Mouse (Mus musculus) kidney, adult 2 months (tissue): ENCODE results near the gene Ttc7. TPM values are rescaled to one million over a fixed set of nuclear protein-coding genes. Genes with fewer than 3 reads are reported as not detected.
A peak's percentile ranks its signal among the peaks of the same experiment; 100 is the strongest.
"Not testable (repeated sequence)": the region's sequence is repeated elsewhere in the genome, so short reads cannot be mapped to it uniquely, and the experiment has no call there.

Experiments
- DNase-seq: peaks from one replicate; pipeline ENCODE4 v3.0.0; 2021
- H3K27ac ChIP-seq: fragments of 200-500 bp; 2 replicates; pipeline ENCODE4 v1.5.1; 2012; ENCODE audit warnings: low read depth, low read length, control low read depth, inconsistent platforms; ENCODE audit not compliant: insufficient read depth
- H3K27me3 ChIP-seq: fragments of 200-500 bp; replicated peaks from 2 replicates; pipeline ENCODE4 v1.6.1; 2012; ENCODE audit warnings: mild to moderate bottlenecking, moderate library complexity, low read length, inconsistent platforms; ENCODE audit not compliant: control insufficient read depth, insufficient read depth
- H3K36me3 ChIP-seq: fragments of 200-500 bp; 2 replicates; pipeline ENCODE4 v1.6.1; 2012; ENCODE audit warnings: mild to moderate bottlenecking, moderate library complexity, low read length, inconsistent platforms; ENCODE audit not compliant: control insufficient read depth, insufficient read depth
- H3K4me1 ChIP-seq: fragments of 200-500 bp; 2 replicates; pipeline ENCODE4 v1.6.1; 2011; ENCODE audit warnings: low read length; ENCODE audit not compliant: control insufficient read depth, insufficient read depth
- H3K4me3 ChIP-seq: fragments of 200-500 bp; 2 replicates; pipeline ENCODE4 v1.5.1; 2011; ENCODE audit warnings: mild to moderate bottlenecking, low read depth, low read length, control low read depth; ENCODE audit not compliant: insufficient read depth
- CTCF ChIP-seq: fragments of 200-500 bp; conservative IDR thresholded peaks from 2 replicates; pipeline ENCODE4 v1.5.1; 2011; ENCODE audit warnings: low read depth, mild to moderate bottlenecking, control low read depth, low read length, moderate library complexity, mixed read lengths; ENCODE audit not compliant: insufficient read depth, insufficient read length
- POLR2A ChIP-seq: fragments of 200-500 bp; IDR thresholded peaks from one replicate; pipeline ENCODE4 v1.6.1; 2011; ENCODE audit warnings: low read depth, low read length, control low read depth
- WGBS: fragments of 180-500 bp; shearing (Covaris S2); methylation state at CpG from one replicate; pipeline ENCODE4 v1.1.7; 2018; 5-methylcytosine and 5-hydroxymethylcytosine counted together
- polyA plus RNA-seq: library from polyadenylated mRNA; depleted of rRNA; stranded (reverse); fragments of >200 nt; gene quantifications from 2 replicates; pipeline ENCODE4 v1.2.3, GENCODE M21; 2012

Gene Ttc7
- polyA plus RNA-seq, 1 experiment, result 68.6 TPM

DNA sequence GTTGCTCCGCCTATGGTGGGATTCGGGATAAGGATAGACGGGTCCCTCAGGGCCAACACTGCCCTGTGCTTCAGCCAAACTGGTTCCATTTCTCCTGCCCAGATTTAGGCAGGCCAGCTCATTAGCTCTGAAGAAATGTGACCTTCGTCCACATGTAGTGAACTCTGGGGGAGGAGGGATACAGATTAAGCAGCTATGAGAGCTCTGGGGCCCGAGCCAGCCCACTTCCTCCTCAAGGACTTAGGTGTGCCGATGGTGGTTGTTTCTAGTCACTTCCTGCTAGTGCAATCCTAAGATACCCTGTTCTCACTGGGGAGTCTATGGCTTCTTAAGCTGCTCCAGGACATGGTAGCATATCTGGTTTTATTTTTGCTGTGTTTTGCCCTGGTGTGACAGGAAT, 16.3 kb downstream of the Ttc7 start:
- Histone ChIP-seq H3K27me3 (no peaks in the 10 kb centered on the region), H3K4me3 (no peak overlapping the region), H3K36me3 (no peaks in the 10 kb centered on the region), H3K4me1 (peaks cover 34% of the 10 kb centered on the region), H3K27ac (peak overlapping the region; percentile 4)
- TF ChIP-seq CTCF (no peak), POLR2A (no peak)
- 24% methylated on average over 6 of the region's 6 CpGs for WGBS
- DNase-seq, result peak; percentile 84

- Histone ChIP-seq H3K4me1 (peaks cover 48% of the 10 kb centered on the region), H3K27ac (no peak overlapping the region), H3K4me3 (no peak overlapping the region), H3K36me3 (no peaks in the 10 kb centered on the region), H3K27me3 (no peaks in the 10 kb centered on the region)
- WGBS, result 89% methylated on average over 10 of the region's 10 CpGs
- DNase-seq, result no peak
- TF ChIP-seq POLR2A, result no peak
- TF ChIP-seq CTCF, result no peak
Measured at GRCm38 (mm10) chr17:87300340-87300739, 17.7 kb downstream of the Ttc7 start.

GRCm38 (mm10) chr17:87301607-87302006, 18.9 kb downstream of the Ttc7 start:
- not testable (repeated sequence) for H3K36me3 ChIP-seq, DNase-seq, H3K27ac ChIP-seq, H3K27me3 ChIP-seq, H3K4me3 ChIP-seq
- peaks cover 48% of the 10 kb centered on the region for H3K4me1 ChIP-seq
- 80% methylated on average over 9 of the region's 9 CpGs for WGBS

DNA sequence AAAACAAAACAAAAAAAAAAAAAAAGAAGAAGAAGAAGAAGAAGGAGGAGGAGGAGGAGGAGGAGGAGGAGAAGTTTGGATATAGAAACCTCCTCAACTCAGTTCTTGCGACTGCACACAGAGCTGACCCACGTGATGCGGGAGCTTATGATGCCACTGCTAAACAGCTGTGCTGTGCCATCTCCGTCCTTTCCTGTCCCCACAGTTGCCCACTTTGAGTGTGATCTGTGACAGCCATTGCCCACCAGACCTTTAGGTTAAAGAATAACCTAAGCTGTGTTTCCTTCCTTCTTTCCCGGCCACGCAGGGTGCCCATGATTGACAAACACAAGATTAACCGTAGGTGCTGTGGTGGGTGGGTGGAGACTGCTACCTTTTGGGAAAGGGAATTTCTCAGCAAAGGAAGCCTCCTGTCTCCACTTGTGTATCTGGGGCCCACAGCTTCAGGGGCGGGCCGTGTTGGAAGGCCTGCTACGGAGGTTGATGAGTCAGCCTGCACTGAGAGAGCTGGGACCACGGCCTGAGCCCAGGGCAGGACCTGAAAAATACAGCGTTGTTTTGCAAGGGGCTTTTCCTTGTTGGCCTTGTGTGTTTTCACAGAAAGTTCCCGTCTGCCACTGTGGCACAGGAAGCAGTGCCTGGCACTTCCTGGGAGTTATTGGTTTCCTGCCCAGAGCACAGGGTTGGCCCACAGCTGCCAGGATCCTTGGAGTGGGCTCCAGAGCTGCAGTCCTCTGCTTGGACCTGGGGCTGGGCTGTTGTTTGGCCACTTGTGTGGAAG, 19.5 kb downstream of the Ttc7 start:
- no peak for TF ChIP-seq POLR2A
- TF ChIP-seq CTCF, result no peak
- WGBS, result 39% methylated on average over 13 of the region's 13 CpGs
- Histone ChIP-seq H3K4me1 (peaks cover 48% of the 10 kb centered on the region), H3K36me3 (no peaks in the 10 kb centered on the region), H3K27ac (peak overlapping the region; percentile 44), H3K4me3 (no peak overlapping the region), H3K27me3 (no peaks in the 10 kb centered on the region)
- no peak for DNase-seq

DNA sequence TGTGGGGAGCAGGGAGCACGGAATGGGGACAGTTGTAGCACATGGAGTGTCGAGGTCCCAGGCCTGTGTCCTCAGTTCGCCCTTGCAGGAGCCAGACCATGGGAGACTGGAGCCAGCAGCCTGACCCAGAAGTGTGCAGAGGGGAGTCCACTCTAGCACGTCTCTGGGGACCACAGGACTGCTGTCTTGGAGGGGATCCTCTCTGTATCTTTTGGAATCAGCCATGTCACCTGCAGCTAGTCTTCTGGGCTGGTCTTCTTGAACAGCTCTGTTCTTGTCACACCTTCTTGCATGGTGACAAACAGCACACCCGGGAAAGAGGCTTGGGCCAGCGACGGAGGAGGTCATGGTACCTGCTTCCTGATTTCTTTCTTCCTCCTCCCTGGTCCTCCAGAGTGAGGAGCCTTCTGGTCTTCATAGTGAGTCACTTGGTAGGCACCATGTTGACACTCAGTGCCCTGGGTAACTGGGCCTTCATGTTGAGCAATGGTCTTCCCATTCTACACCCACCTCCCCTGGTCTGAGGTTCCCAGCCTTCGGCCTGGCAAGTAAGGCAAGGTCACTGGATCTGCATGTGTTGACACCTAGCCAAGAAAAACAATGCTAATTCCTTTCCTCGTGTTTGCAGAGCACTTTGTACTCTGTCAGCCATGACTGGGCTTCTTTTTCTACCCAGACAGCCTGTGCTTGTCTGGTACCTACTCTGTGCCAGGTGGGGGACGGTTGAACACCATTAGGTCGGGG, 21.6 kb downstream of the Ttc7 start:
- no peak for TF ChIP-seq CTCF
- no peak for TF ChIP-seq POLR2A
- 42% methylated on average over 11 of the region's 11 CpGs for WGBS
- DNase-seq, result peak; percentile 93
- Histone ChIP-seq H3K4me3 (no peak overlapping the region), H3K27ac (peak overlapping the region; percentile 80), H3K27me3 (no peaks in the 10 kb centered on the region), H3K4me1 (peaks cover 33% of the 10 kb centered on the region), H3K36me3 (no peaks in the 10 kb centered on the region)

DNA sequence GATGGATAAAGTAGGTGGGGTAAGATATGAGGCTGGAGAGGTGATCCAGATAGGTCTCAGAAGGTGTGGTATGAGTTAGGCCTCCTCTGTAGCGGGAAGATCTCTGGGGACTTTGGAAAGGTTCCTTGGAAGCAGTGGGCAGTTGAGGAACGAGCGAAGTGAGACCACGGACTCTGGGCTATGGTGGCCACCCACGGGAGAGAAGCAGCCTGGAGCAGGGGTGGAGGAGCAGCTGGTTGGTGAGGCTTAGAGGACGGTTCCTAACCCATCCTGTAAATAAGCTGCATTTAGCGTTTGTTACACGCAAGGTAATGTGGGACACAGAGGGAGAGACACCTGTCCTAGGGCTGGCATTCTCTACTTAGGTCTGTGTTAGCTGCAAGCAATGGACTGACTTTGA, 22.4 kb downstream of the Ttc7 start:
- Histone ChIP-seq H3K4me1 (peaks cover 33% of the 10 kb centered on the region), H3K27ac (peak overlapping the region; percentile 80), H3K36me3 (no peaks in the 10 kb centered on the region), H3K27me3 (no peaks in the 10 kb centered on the region), H3K4me3 (no peak overlapping the region)
- no peak for DNase-seq
- 74% methylated on average over 8 of the region's 8 CpGs for WGBS
- TF ChIP-seq CTCF, result no peak
- TF ChIP-seq POLR2A, result no peak

GRCm38 (mm10) chr17:87306746-87307145, 24.1 kb downstream of the Ttc7 start:
- 50% methylated on average over 8 of the region's 8 CpGs for WGBS
- H3K27ac ChIP-seq, result peak overlapping the region; percentile 75
- peak; percentile 54 for DNase-seq
- H3K27me3 ChIP-seq, result no peaks in the 10 kb centered on the region
- no peaks in the 10 kb centered on the region for H3K36me3 ChIP-seq
- no peak for TF ChIP-seq POLR2A
- no peak for TF ChIP-seq CTCF
- peaks cover 35% of the 10 kb centered on the region for H3K4me1 ChIP-seq
- H3K4me3 ChIP-seq, result peak overlapping the region; percentile 48
